8 mouse cellular contexts compared by ENCODE assay signal in genomic region chr7:141413809-141414584, GRCm38 (mm10). TPM values are rescaled to one million over a fixed set of nuclear protein-coding genes. Genes with fewer than 3 reads are reported as not detected.
DNase-seq lines count a peak whose midpoint lies in the region; ATAC-seq and TF ChIP-seq lines count a peak whose summit lies in the region.

Gatd1 (minus strand) TSS chr7:141414136.

- DNase-seq in ES-E14 (ENCODE audit: low read depth, low spot score), result peak; percentile 100
- DNase-seq in cerebellum, adult 11-12 months, result peak; percentile 98
- DNase-seq in heart, postnatal 36 days, result peak; percentile 99
- DNase-seq in layer of hippocampus, adult 2 months (ENCODE audit: low spot score in 2 of 2), result peak; percentile 99 to 100
- peak; percentile 100 for DNase-seq in lung, embryonic 14.5 days
- peak; percentile 99 for DNase-seq in thymus, adult 2 months

- H3K27me3 ChIP-seq in forebrain, embryonic 16.5 days (replicated peaks; ENCODE audit: control insufficient read depth, insufficient read depth, low read length), result no peaks in the 10 kb centered on the region
- no peaks in the 10 kb centered on the region for H3K27me3 ChIP-seq in lung, embryonic 14.5 days (ENCODE audit: insufficient read depth, low read length)
- H3K27me3 ChIP-seq in thymus, adult 2 months (ENCODE audit: control insufficient read depth, insufficient read depth, low read length), result no peaks in the 10 kb centered on the region

- H3K4me2 ChIP-seq in forebrain, embryonic 16.5 days (ENCODE audit: low read length), result peak within 1 kb of the TSS; percentile 77
- peak within 1 kb of the TSS; percentile 92 for H3K4me2 ChIP-seq in lung, embryonic 14.5 days

- H3K9me3 ChIP-seq in ES-E14 (ENCODE audit: control insufficient read depth, insufficient read depth, low read depth, low read length), result no peaks in the 10 kb centered on the region
- no peaks in the 10 kb centered on the region for H3K9me3 ChIP-seq in forebrain, embryonic 16.5 days (ENCODE audit: control insufficient read depth, low read length)
- H3K9me3 ChIP-seq in lung, embryonic 14.5 days (ENCODE audit: low read depth, low read length), result no peaks in the 10 kb centered on the region

- H3K27ac ChIP-seq in ES-E14 (ENCODE audit: insufficient read depth, low read depth, low read length, poor library complexity, severe bottlenecking), result no peak within 1 kb of the TSS; the same call in 1 of the 2 replicates
- H3K27ac ChIP-seq in forebrain, embryonic 16.5 days (ENCODE audit: low read length), result peak within 1 kb of the TSS; percentile 76
- H3K27ac ChIP-seq in layer of hippocampus, adult 2 months, result peak within 1 kb of the TSS; percentile 94
- H3K27ac ChIP-seq in lung, embryonic 14.5 days (ENCODE audit: low read depth), result peak within 1 kb of the TSS; percentile 75
- peak within 1 kb of the TSS; percentile 74 for H3K27ac ChIP-seq in olfactory bulb, adult 2 months (ENCODE audit: insufficient read depth, low read depth, low read length)
- peak within 1 kb of the TSS; percentile 14; the same call in 1 of the 2 replicates for H3K27ac ChIP-seq in thymus, adult 2 months (ENCODE audit: control insufficient read depth, insufficient read depth, low read length)

- WGBS in forebrain, embryonic 16.5 days, result under 1% methylated on average over 51 of the region's 56 CpGs
- under 1% methylated on average over 51 of the region's 56 CpGs for WGBS in lung, embryonic 14.5 days
- WGBS in olfactory bulb, adult 2 months, result under 1% methylated on average over 52 of the region's 56 CpGs
- under 1% methylated on average over 56 of the region's 56 CpGs for WGBS in thymus, adult 2 months

- ATAC-seq in forebrain, embryonic 16.5 days, result peak; percentile 83
- peak; percentile 93 for ATAC-seq in lung, embryonic 14.5 days (ENCODE audit: insufficient read depth)

- in situ Hi-C loops in ES-E14 (cut with MboI; ENCODE audit: low sequenced_read_pairs in 2 of 2, unreplicated experiment in 2 of 2), result no loop called here

- peak; percentile 37 for TF ChIP-seq CTCF in layer of hippocampus, adult 2 months (conservative IDR thresholded peaks at IDR 0.05)
- peak; percentile 47 for TF ChIP-seq CTCF in lung, embryonic 14.5 days (IDR thresholded peaks at IDR 0.05; ENCODE audit: low read depth)
- no peak; the same call in 1 of the 2 replicates for TF ChIP-seq CTCF in olfactory bulb, adult 2 months (IDR thresholded peaks at IDR 0.05; ENCODE audit: insufficient read depth, low read depth, low read length)
- TF ChIP-seq CTCF in thymus, adult 2 months (IDR thresholded peaks at IDR 0.05; ENCODE audit: borderline replicate concordance, control insufficient read depth, extremely low read depth, insufficient read depth, low read length, poor library complexity), result peak; percentile 44; the same call in 1 of the 2 replicates

- peak; percentile 85 for TF ChIP-seq POLR2A in olfactory bulb, adult 2 months (IDR thresholded peaks at IDR 0.05; ENCODE audit: insufficient read depth, low read depth, low read length)
- TF ChIP-seq POLR2A in thymus, adult 2 months (IDR thresholded peaks at IDR 0.05; ENCODE audit: control insufficient read depth, extremely low read depth, insufficient read depth, low read length, poor library complexity), result peak; percentile 80

- peak within 1 kb of the TSS; percentile 89 for H3K9ac ChIP-seq in ES-E14 (ENCODE audit: insufficient read depth, low read depth, low read length, poor library complexity, severe bottlenecking)
- H3K9ac ChIP-seq in forebrain, embryonic 16.5 days (replicated peaks; ENCODE audit: low read depth, low read length), result peak within 1 kb of the TSS; percentile 92
- peak within 1 kb of the TSS; percentile 81 for H3K9ac ChIP-seq in lung, embryonic 14.5 days

- H3K4me3 ChIP-seq in ES-E14 (ENCODE audit: insufficient read depth in 1 of 2, low read depth in 1 of 2, low read length in 2 of 2, poor library complexity in 1 of 2, severe bottlenecking in 1 of 2), result peak within 1 kb of the TSS; percentile 91 to 94
- H3K4me3 ChIP-seq in forebrain, embryonic 16.5 days (replicated peaks; ENCODE audit: low read length), result peak within 1 kb of the TSS; percentile 88
- H3K4me3 ChIP-seq in layer of hippocampus, adult 2 months, result peak within 1 kb of the TSS; percentile 99
- peak within 1 kb of the TSS; percentile 77 for H3K4me3 ChIP-seq in lung, embryonic 14.5 days (ENCODE audit: low read depth, low read length)
- H3K4me3 ChIP-seq in olfactory bulb, adult 2 months (ENCODE audit: insufficient read depth, low read depth, low read length), result peak within 1 kb of the TSS; percentile 94
- peak within 1 kb of the TSS; percentile 94 for H3K4me3 ChIP-seq in thymus, adult 2 months (ENCODE audit: control insufficient read depth, insufficient read depth, low read length)

- intact Hi-C loops in heart, postnatal 36 days (cut with DNase I), result loop anchor here (5.0 kb wide), 1 partner anchor 43 kb away; the partner anchor contains the start of gene Pnpla2

- peaks cover 6 to 14% of the 10 kb centered on the region in 2 experiments; a peak in 3 of 4 replicates for H3K4me1 ChIP-seq in ES-E14 (ENCODE audit: control insufficient read depth in 2 of 2, insufficient read depth in 2 of 2, low read length in 2 of 2, poor library complexity in 1 of 2)
- H3K4me1 ChIP-seq in forebrain, embryonic 16.5 days (replicated peaks; ENCODE audit: control insufficient read depth, insufficient read depth, low read length), result peaks cover 11% of the 10 kb centered on the region
- H3K4me1 ChIP-seq in lung, embryonic 14.5 days (ENCODE audit: insufficient read depth), result peaks cover 4% of the 10 kb centered on the region; the same call in 1 of the 2 replicates
- H3K4me1 ChIP-seq in olfactory bulb, adult 2 months (ENCODE audit: control insufficient read depth, insufficient read depth, low read length), result peaks cover 20% of the 10 kb centered on the region
- H3K4me1 ChIP-seq in thymus, adult 2 months (replicated peaks; ENCODE audit: control insufficient read depth, insufficient read depth, low read length), result peaks cover 14% of the 10 kb centered on the region

- peaks cover 6% of the 10 kb centered on the region; the same call in 1 of the 2 replicates for H3K36me3 ChIP-seq in ES-E14 (ENCODE audit: control insufficient read depth, insufficient read depth, low read length, poor library complexity, severe bottlenecking)
- H3K36me3 ChIP-seq in forebrain, embryonic 16.5 days (ENCODE audit: control insufficient read depth, insufficient read depth), result no peaks in the 10 kb centered on the region; the same call in 1 of the 2 replicates
- H3K36me3 ChIP-seq in lung, embryonic 14.5 days (ENCODE audit: insufficient read depth), result peaks cover 22% of the 10 kb centered on the region
- peaks cover 4% of the 10 kb centered on the region; the same call in 1 of the 2 replicates for H3K36me3 ChIP-seq in thymus, adult 2 months (ENCODE audit: control insufficient read depth, insufficient read depth, low read length)

TF ChIP-seq in ES-E14, 5 proteins besides CTCF, POLR2A, EP300 and RAD21:
- TF ChIP-seq ZNF384 (IDR thresholded peaks at IDR 0.05; ENCODE audit: low read depth, low read length) (no peak), HCFC1 (IDR thresholded peaks at IDR 0.05; ENCODE audit: borderline replicate concordance, insufficient read depth, low read length) (0 out of 2 replicates have a peak, but pooled peaks have one; percentile 29)

RNA-seq across cellular contexts. Expression of gene Gatd1, which starts in this region (rescaled TPM):
- 25.9 and 41.2 TPM in 2 replicates for total RNA-seq in ES-E14 (2012; rRNA removed)
- 56.4 and 65.9 TPM in 2 replicates for polyA plus RNA-seq in forebrain, embryonic 16.5 days (2015; fragmentation: Nextera tagmentation; extraction: Ambion mirVana)
- total RNA-seq in heart, postnatal 36 days (2021), result 10 to 100 TPM; 14.9 to 16.7 TPM
- total RNA-seq in layer of hippocampus, adult 2 months (2021), result 10 to 100 TPM; 42.1 to 45.1 TPM
- 48.5 and 49.1 TPM in 2 replicates for polyA plus RNA-seq in lung, embryonic 14.5 days (2014; fragmentation: Nextera tagmentation; extraction: Ambion mirVana)
- polyA plus RNA-seq in olfactory bulb, adult 2 months (2012; ENCODE audit: insufficient read depth, insufficient read length, low replicate concordance, missing spikeins), result not detected in 2 replicates
- polyA plus RNA-seq in thymus, adult 2 months (2012; rRNA removed), result 98.1 and 104 TPM in 2 replicates

Comparison
In these comparisons a context has a peak if more than half of its experiments do, and no peak if none do; other contexts are left out.
1. RNA of gene Gatd1 (polyA plus RNA-seq): 98.1 to 104 TPM in thymus, adult 2 months, 56.4 to 65.9 TPM in forebrain, embryonic 16.5 days and 48.5 to 49.1 TPM in lung, embryonic 14.5 days; not detected in olfactory bulb, adult 2 months; every median in the first group is over 10 times any median in the second.
2. Peak in every context shown above with its lines, with median percentiles within 50 percentile points of each other: DNase-seq, H3K4me3 ChIP-seq and H3K9ac ChIP-seq.